Mouse (Mus musculus) T-cell, adult 2 months (primary cell): ENCODE measurements around the gene Crybg2.
A peak's percentile ranks its signal among the peaks of the same experiment; 100 is the strongest.

Experiments used
- DNase-seq: peaks from one replicate; pipeline ENCODE4 v3.0.0; 2022; ENCODE audit warnings: low spot score

Gene Crybg2

GRCm38 (mm10) chr4:134058166-134058715 is 2.4 kb upstream of the Crybg2 start:
- DNase-seq, result peak; percentile 51

GRCm38 (mm10) chr4:134058908-134059307 is 1.7 kb upstream of the Crybg2 start:
- DNase-seq, result no peak

- peak; percentile 78 for DNase-seq
Measured at GRCm38 (mm10) chr4:134061166-134061830, 683 bp downstream of the Crybg2 start.

- no peak for DNase-seq
Measured at GRCm38 (mm10) chr4:134061944-134062446, 1.4 kb downstream of the Crybg2 start.

GRCm38 (mm10) chr4:134062561-134062960 is 1.9 kb downstream of the Crybg2 start:
- DNase-seq, result no peak

GRCm38 (mm10) chr4:134065431-134066004 is 4.9 kb downstream of the Crybg2 start:
- no peak for DNase-seq

GRCm38 (mm10) chr4:134067383-134067782 is 6.8 kb downstream of the Crybg2 start:
- no peak for DNase-seq

- no peak for DNase-seq
Measured at GRCm38 (mm10) chr4:134067833-134068544, 7.4 kb downstream of the Crybg2 start.

- DNase-seq, result no peak
Measured at GRCm38 (mm10) chr4:134068793-134069580, 8.4 kb downstream of the Crybg2 start.

- peak; percentile 50 for DNase-seq
Measured at GRCm38 (mm10) chr4:134078694-134079093, 18.1 kb downstream of the Crybg2 start.

- no peak for DNase-seq
Measured at GRCm38 (mm10) chr4:134080674-134081073, 20.1 kb downstream of the Crybg2 start.

GRCm38 (mm10) chr4:134081730-134082386 is 21.2 kb downstream of the Crybg2 start:
- DNase-seq, result peak; percentile 90

- DNase-seq, result no peak
Measured at GRCm38 (mm10) chr4:134082460-134082859, 21.8 kb downstream of the Crybg2 start.

- DNase-seq, result no peak
Measured at GRCm38 (mm10) chr4:134084999-134085398, 24.4 kb downstream of the Crybg2 start.

GRCm38 (mm10) chr4:134087412-134087811 is 26.8 kb downstream of the Crybg2 start:
- peak; percentile 56 for DNase-seq

- no peak for DNase-seq
Measured at GRCm38 (mm10) chr4:134089029-134089428, 28.4 kb downstream of the Crybg2 start.

- DNase-seq, result no peak
Measured at GRCm38 (mm10) chr4:134090521-134091224, 30.1 kb downstream of the Crybg2 start.

GRCm38 (mm10) chr4:134091225-134091529 is 30.6 kb downstream of the Crybg2 start:
- peak; percentile 56 for DNase-seq

- DNase-seq, result peak; percentile 74
Measured at GRCm38 (mm10) chr4:134092382-134093288, 32.0 kb downstream of the Crybg2 start.
